Mouse (Mus musculus) liver, embryonic 11.5 days (tissue): Measurements from ENCODE around the gene Tbc1d9. TPM values are rescaled to one million over a fixed set of nuclear protein-coding genes. Genes with fewer than 3 reads are reported as not detected.
A peak's percentile ranks its signal among the peaks of the same experiment; 100 is the strongest.

ENCODE experiments used
- ATAC-seq: fragments of 200-750 bp; cut with Nextera tagmentation; replicated peaks from 2 replicates; pipeline ENCODE4 v1.8.0; 2017; ENCODE audit warnings: moderate number of reproducible peaks, mild to moderate bottlenecking, moderate TSS enrichment, moderate library complexity; ENCODE audit not compliant: low FRiP score
- DNase-seq: peaks from one replicate; pipeline ENCODE4 v3.0.0-alpha.2; 2017; ENCODE audit warnings: low spot score
- H3K27ac ChIP-seq: fragments of 300-500 bp; sonication (generic); 2 replicates; pipeline ENCODE4 v1.5.1; 2014; ENCODE audit warnings: mild to moderate bottlenecking, low read depth, low read length, control low read depth
- H3K27me3 ChIP-seq: fragments of 300-500 bp; sonication (generic); replicated peaks from 2 replicates; pipeline ENCODE4 v1.6.1; 2014; ENCODE audit warnings: low read length, mixed read lengths; ENCODE audit not compliant: control insufficient read depth, insufficient read depth
- H3K36me3 ChIP-seq: fragments of 300-500 bp; sonication (generic); 2 replicates; pipeline ENCODE4 v1.6.1; 2014; ENCODE audit warnings: mild to moderate bottlenecking, low read length, moderate library complexity, mixed read lengths; ENCODE audit not compliant: control insufficient read depth, insufficient read depth
- H3K4me1 ChIP-seq: fragments of 300-500 bp; sonication (generic); replicated peaks from 2 replicates; pipeline ENCODE4 v1.6.1; 2014; ENCODE audit warnings: low read length, mixed read lengths; ENCODE audit not compliant: control insufficient read depth, insufficient read depth
- H3K4me2 ChIP-seq: fragments of 300-500 bp; sonication (generic); 2 replicates; pipeline ENCODE4 v1.6.1; 2014; ENCODE audit warnings: mild to moderate bottlenecking, control low read depth, moderate library complexity
- H3K4me3 ChIP-seq: fragments of 300-500 bp; sonication (generic); 2 replicates; pipeline ENCODE4 v1.5.1; 2014; ENCODE audit warnings: low read depth, low read length, control low read depth
- H3K9ac ChIP-seq: fragments of 300-500 bp; sonication (generic); 2 replicates; pipeline ENCODE4 v1.6.1; 2014; ENCODE audit warnings: low read depth, low read length, control low read depth
- H3K9me3 ChIP-seq: fragments of 300-500 bp; sonication (generic); 2 replicates; pipeline ENCODE4 v1.6.1; 2016; ENCODE audit warnings: low read length, inconsistent platforms, mixed read lengths; ENCODE audit not compliant: control insufficient read depth
- WGBS: fragments of 180-500 bp; shearing (Covaris S2); extraction: QIAGEN DNeasy Blood & Tissue Kit; methylation state at CpG from one replicate; pipeline ENCODE4 v1.1.7; 2014; 5-methylcytosine and 5-hydroxymethylcytosine counted together
- polyA plus RNA-seq: library from polyadenylated mRNA; unstranded; fragments of >200 nt; fragmentation: Nextera tagmentation; extraction: Ambion mirVana; gene quantifications from 2 replicates; pipeline ENCODE4 v1.2.1, GENCODE M21; 2014

Gene Tbc1d9
- polyA plus RNA-seq: 0.86 and 1.3 TPM in 2 replicates

GRCm38 (mm10) chr8:83165235-83165930, at the start of gene Tbc1d9:
TSS of gene Tbc1d9 (plus strand) at chr8:83165352.
- Histone ChIP-seq H3K27me3 (peaks cover 31% of the 10 kb centered on the region), H3K9ac (peak within 1 kb of the TSS; percentile 75), H3K36me3 (no peaks in the 10 kb centered on the region), H3K4me3 (peak within 1 kb of the TSS; percentile 72), H3K27ac (peak within 1 kb of the TSS; percentile 53), H3K4me1 (no peaks in the 10 kb centered on the region), H3K9me3 (no peaks in the 10 kb centered on the region), H3K4me2 (peak within 1 kb of the TSS; percentile 95)
- peak; percentile 84 for ATAC-seq
- WGBS: 0% methylated on average over 63 of the region's 63 CpGs
- peak; percentile 73 for DNase-seq

DNA sequence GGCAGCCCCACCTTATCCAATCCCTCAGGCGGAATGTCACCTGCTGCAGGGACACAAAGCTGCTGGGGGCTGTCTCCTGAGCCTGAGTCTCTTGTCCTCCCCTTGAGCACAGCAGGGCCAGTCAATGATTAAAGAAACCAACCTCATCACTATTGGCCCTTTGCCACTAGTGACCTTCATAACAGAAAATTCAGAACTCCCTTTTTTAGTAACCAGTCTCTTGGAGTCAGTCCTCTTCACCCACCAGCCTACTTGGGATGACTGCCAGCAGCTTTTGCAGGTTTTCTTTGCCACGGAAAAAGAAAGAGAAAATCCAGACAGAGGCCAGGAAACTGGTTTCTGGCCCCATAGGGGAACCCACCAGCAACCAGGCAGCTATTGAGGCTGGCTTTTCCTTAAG, 30.1 kb upstream of the Tbc1d9 start:
- Histone ChIP-seq H3K27ac (no peak overlapping the region), H3K9ac (no peak overlapping the region), H3K4me1 (peaks cover 3% of the 10 kb centered on the region; the same call in 1 of the 2 replicates), H3K36me3 (no peaks in the 10 kb centered on the region), H3K4me2 (no peak overlapping the region), H3K27me3 (no peaks in the 10 kb centered on the region), H3K9me3 (no peaks in the 10 kb centered on the region), H3K4me3 (no peak overlapping the region)
- ATAC-seq (no peak), DNase-seq (no peak)
- 60% methylated on average over 2 of the region's 2 CpGs for WGBS

DNA sequence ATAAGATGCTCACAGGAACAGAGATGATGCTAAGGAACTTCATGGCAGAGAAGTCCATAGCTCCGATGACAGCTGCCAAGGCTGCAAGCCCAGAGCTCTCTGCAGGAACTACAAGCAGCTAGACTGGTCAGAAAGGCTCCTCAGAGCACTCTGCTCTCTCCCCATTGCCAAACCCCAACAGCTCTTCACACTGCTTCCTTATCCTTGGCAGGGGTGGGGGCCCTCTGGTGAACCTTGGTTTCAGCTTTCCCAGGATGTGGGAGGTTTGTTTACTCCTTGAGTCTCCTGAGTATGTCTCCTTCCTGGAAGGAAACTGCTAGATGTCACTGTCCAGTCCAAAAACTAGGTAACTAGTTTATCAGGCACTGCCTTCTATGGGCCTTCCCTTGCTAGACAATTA, 25.1 kb upstream of the Tbc1d9 start:
- no peak for ATAC-seq
- Histone ChIP-seq H3K9ac (no peak overlapping the region), H3K36me3 (no peaks in the 10 kb centered on the region), H3K4me2 (no peak overlapping the region), H3K27ac (no peak overlapping the region), H3K27me3 (no peaks in the 10 kb centered on the region), H3K9me3 (no peaks in the 10 kb centered on the region), H3K4me1 (peaks cover 3% of the 10 kb centered on the region; the same call in 1 of the 2 replicates), H3K4me3 (no peak overlapping the region)
- DNase-seq: no peak
- 79% methylated on average over 1 of the region's 1 CpGs for WGBS

DNA sequence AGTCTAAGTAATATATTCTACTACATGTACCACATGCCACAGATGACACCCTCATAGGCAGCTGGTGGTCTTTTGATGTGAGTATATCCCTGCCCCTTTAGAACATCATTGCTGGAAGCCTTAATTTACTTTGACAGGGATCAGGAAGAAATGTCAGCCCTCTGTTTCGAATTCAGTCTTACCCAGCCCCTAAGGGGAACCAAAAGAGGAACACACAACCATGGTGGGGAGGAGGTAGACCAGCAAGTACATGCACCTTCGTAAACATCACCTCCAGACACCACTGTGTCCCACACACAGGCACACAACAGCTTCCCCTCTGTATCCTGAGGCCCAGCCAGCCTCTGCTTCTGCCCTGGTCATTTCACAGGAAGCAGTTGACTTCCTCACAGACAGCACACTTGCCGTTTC, 24.4 kb upstream of the Tbc1d9 start:
- H3K9me3 ChIP-seq: no peaks in the 10 kb centered on the region
- peaks cover 3% of the 10 kb centered on the region; the same call in 1 of the 2 replicates for H3K4me1 ChIP-seq
- no peak overlapping the region for H3K9ac ChIP-seq
- ATAC-seq: no peak; the same call in 1 of the 2 replicates
- no peaks in the 10 kb centered on the region for H3K27me3 ChIP-seq
- WGBS: 24% methylated on average over 3 of the region's 3 CpGs
- no peak overlapping the region for H3K27ac ChIP-seq
- H3K4me3 ChIP-seq: no peak overlapping the region
- DNase-seq: no peak
- H3K36me3 ChIP-seq: no peaks in the 10 kb centered on the region
- no peak overlapping the region for H3K4me2 ChIP-seq

DNA sequence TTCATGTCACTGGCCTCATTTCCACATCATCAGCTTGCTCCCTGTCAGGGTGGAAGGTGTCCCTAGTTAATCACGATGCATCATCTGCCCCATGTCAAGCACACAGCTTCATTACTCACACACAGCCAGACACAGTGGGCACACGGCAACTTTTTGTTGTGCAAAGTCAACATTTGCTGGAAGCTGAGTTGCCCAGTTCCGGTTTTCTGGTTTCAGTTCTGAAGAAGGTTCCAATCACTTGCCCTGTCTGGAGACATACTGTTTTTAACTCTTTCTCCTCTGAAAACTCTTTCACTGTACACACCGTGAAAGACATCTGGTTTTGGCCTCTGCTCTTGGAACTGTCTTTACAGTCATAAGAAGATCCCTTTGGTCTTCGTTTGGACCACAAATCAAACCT, 23.8 kb upstream of the Tbc1d9 start:
- no peak overlapping the region for H3K9ac ChIP-seq
- H3K27me3 ChIP-seq: no peaks in the 10 kb centered on the region
- WGBS: 60% methylated on average over 5 of the region's 5 CpGs
- no peak for ATAC-seq
- no peak overlapping the region for H3K4me3 ChIP-seq
- no peak for DNase-seq
- no peaks in the 10 kb centered on the region for H3K36me3 ChIP-seq
- H3K4me2 ChIP-seq: no peak overlapping the region
- peaks cover 3% of the 10 kb centered on the region; the same call in 1 of the 2 replicates for H3K4me1 ChIP-seq
- no peaks in the 10 kb centered on the region for H3K9me3 ChIP-seq
- H3K27ac ChIP-seq: no peak overlapping the region

DNA sequence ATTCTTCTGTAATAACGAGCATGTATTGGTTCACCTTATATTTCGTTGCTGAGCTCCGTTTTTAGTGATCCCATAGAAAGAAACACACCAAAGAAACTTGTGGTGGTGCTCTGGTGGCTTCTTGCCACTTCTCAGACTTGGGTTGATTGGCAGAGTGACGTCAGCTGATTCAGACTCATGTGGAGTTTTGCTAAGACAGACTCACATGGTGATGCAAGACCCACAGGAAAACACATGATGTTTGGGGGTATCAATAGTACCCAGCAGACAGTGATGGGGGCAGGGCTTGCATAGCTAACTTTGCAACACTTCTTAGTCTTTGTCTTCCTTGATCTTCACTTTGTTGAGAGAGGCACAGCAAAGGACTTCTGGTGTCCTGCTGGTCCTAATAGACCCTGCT, 20.6 kb upstream of the Tbc1d9 start:
- 86% methylated on average over 4 of the region's 4 CpGs for WGBS

DNA sequence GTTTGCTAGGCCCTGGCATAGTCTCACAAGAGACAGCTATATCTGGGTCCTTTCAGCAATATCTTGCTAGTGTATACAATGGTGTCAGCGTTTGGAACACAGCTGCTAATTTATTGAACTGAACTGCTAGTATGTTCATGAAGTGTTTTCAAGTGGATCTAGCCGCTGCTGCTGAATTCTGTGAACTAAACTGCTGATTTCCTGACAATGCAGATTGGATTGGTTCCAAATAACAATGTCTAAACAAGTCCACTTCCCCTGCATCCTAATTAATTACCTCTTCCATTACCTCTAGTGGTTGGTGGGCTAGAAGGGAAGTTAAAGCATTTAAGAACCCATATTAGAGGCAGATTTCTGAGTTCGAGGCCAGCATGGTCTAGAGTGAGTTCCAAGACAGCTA, 19.7 kb upstream of the Tbc1d9 start:
- ATAC-seq (no peak), DNase-seq (no peak)
- Histone ChIP-seq H3K4me3 (no peak overlapping the region), H3K36me3 (no peaks in the 10 kb centered on the region), H3K4me2 (no peak overlapping the region), H3K4me1 (no peaks in the 10 kb centered on the region), H3K9ac (no peak overlapping the region), H3K27me3 (no peaks in the 10 kb centered on the region), H3K27ac (no peak overlapping the region), H3K9me3 (no peaks in the 10 kb centered on the region)
- WGBS: 72% methylated on average over 3 of the region's 3 CpGs

More for the DNA sequence above, 20.6 kb upstream of the Tbc1d9 start:
- no peak for ATAC-seq
- DNase-seq: no peak
- Histone ChIP-seq H3K4me2 (no peak overlapping the region), H3K36me3 (no peaks in the 10 kb centered on the region), H3K27me3 (no peaks in the 10 kb centered on the region), H3K9me3 (no peaks in the 10 kb centered on the region), H3K27ac (no peak overlapping the region), H3K9ac (no peak overlapping the region), H3K4me3 (no peak overlapping the region), H3K4me1 (peaks cover 3% of the 10 kb centered on the region; the same call in 1 of the 2 replicates)

GRCm38 (mm10) chr8:83149124-83149523, 16.0 kb upstream of the Tbc1d9 start:
- ATAC-seq (no peak), DNase-seq (no peak)
- Histone ChIP-seq H3K4me1 (no peaks in the 10 kb centered on the region), H3K27me3 (no peaks in the 10 kb centered on the region), H3K9ac (no peak overlapping the region), H3K27ac (no peak overlapping the region), H3K36me3 (no peaks in the 10 kb centered on the region), H3K9me3 (no peaks in the 10 kb centered on the region), H3K4me2 (no peak overlapping the region), H3K4me3 (no peak overlapping the region)
- WGBS: 84% methylated on average over 6 of the region's 6 CpGs

DNA sequence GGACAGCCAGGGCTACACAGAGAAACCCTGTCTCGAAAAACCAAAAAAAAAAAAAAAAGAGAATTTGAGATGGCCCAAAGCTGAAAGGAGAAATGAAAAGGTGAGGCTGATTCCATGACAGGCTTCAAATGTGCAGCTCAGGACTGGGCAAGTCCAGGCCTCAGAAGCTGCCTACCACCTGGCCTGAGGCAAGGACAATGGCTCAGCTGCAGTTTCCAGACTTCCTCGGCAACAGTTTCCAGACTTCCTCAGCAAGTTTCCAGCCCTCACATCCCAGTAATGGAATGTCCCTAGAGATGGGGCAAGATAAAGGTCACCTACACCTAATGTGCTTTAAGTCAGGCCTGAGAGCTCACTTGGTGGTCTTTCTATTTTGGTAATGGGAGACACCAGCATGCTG, 13.1 kb upstream of the Tbc1d9 start:
- WGBS: 68% methylated on average over 2 of the region's 2 CpGs
- no peak for DNase-seq
- no peaks in the 10 kb centered on the region for H3K4me1 ChIP-seq

More for the DNA sequence above, 13.1 kb upstream of the Tbc1d9 start:
- H3K27ac ChIP-seq: no peak overlapping the region
- H3K9ac ChIP-seq: no peak overlapping the region
- H3K9me3 ChIP-seq: no peaks in the 10 kb centered on the region
- no peaks in the 10 kb centered on the region for H3K36me3 ChIP-seq
- ATAC-seq: no peak
- no peak overlapping the region for H3K4me3 ChIP-seq
- no peak overlapping the region for H3K4me2 ChIP-seq
- no peaks in the 10 kb centered on the region for H3K27me3 ChIP-seq
